Mouse (Mus musculus) limb, embryonic 12.5 days (tissue): ENCODE data around the gene Calr4. TPM values are rescaled to one million over a fixed set of nuclear protein-coding genes. Genes with fewer than 3 reads are reported as not detected.

Experiments
- ATAC-seq: fragments of 200-750 bp; cut with Nextera tagmentation; 2 replicates; pipeline ENCODE4 v1.8.0; 2017; ENCODE audit warnings: low read depth, moderate TSS enrichment; ENCODE audit not compliant: insufficient number of reproducible peaks, insufficient read depth, low FRiP score, low TSS enrichment
- H3K27ac ChIP-seq: fragments of 300-500 bp; sonication (generic); 2 replicates; pipeline ENCODE4 v1.5.1; 2016; ENCODE audit warnings: mild to moderate bottlenecking, moderate library complexity
- H3K27me3 ChIP-seq: fragments of 300-500 bp; sonication (generic); 2 replicates; pipeline ENCODE4 v1.6.1; 2016; ENCODE audit warnings: mild to moderate bottlenecking, moderate library complexity
- H3K36me3 ChIP-seq: fragments of 300-500 bp; sonication (generic); 2 replicates; pipeline ENCODE4 v1.6.1; 2016; ENCODE audit warnings: mild to moderate bottlenecking, moderate library complexity
- H3K4me1 ChIP-seq: fragments of 300-500 bp; sonication (generic); replicated peaks from 2 replicates; pipeline ENCODE4 v1.6.1; 2016
- H3K4me2 ChIP-seq: fragments of 300-500 bp; sonication (generic); 2 replicates; pipeline ENCODE4 v1.6.1; 2016; ENCODE audit warnings: mild to moderate bottlenecking, moderate library complexity
- H3K4me3 ChIP-seq: fragments of 300-500 bp; sonication (generic); replicated peaks from 2 replicates; pipeline ENCODE4 v1.5.1; 2016; ENCODE audit warnings: mild to moderate bottlenecking
- H3K9ac ChIP-seq: fragments of 300-500 bp; sonication (generic); replicated peaks from 2 replicates; pipeline ENCODE4 v1.6.1; 2016; ENCODE audit warnings: mild to moderate bottlenecking, moderate library complexity
- H3K9me3 ChIP-seq: fragments of 300-500 bp; sonication (generic); 2 replicates; pipeline ENCODE4 v1.6.1; 2016; ENCODE audit warnings: mild to moderate bottlenecking, moderate library complexity
- WGBS: fragments of 180-500 bp; shearing (Covaris S2); methylation state at CpG from one replicate; pipeline ENCODE4 v1.1.7; 2016; 5-methylcytosine and 5-hydroxymethylcytosine counted together
- polyA plus RNA-seq: library from polyadenylated mRNA; unstranded; fragments of >200 nt; fragmentation: Nextera tagmentation; extraction: Ambion mirVana; gene quantifications from 2 replicates; pipeline ENCODE4 v1.2.1, GENCODE M21; 2016

Calr4 gene
- polyA plus RNA-seq, 1 experiment from 2014 or later, result not detected

DNA sequence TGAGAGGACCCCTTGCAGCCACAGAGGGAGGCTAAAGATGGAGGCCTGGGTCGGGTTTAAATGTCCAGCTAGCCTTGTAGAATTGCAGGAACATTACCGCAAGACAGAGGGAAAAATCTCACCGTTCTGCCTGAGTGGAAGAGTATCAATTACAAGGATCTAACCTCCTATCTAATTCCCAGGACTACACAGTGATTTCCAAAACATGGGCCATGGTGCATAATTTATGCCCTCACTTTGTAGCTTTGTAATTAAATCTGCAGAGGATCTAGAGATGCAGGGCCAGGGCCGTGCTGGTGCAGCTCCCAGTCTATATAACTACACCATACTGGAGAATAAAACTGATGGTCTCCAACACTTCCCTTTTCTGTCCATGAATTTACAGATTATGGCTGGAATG, 23.4 kb upstream of the Calr4 start:
- Histone ChIP-seq H3K27ac (no peak overlapping the region), H3K4me3 (no peak overlapping the region), H3K27me3 (no peaks in the 10 kb centered on the region), H3K36me3 (no peaks in the 10 kb centered on the region), H3K4me1 (no peaks in the 10 kb centered on the region), H3K9ac (no peak overlapping the region), H3K4me2 (no peak overlapping the region), H3K9me3 (no peaks in the 10 kb centered on the region)
- 62% methylated on average over 4 of the region's 4 CpGs for WGBS
- no peak for ATAC-seq

GRCm38 (mm10) chr4:109213986-109214385, 20.3 kb upstream of the Calr4 start:
- Histone ChIP-seq H3K27me3 (no peaks in the 10 kb centered on the region), H3K36me3 (no peaks in the 10 kb centered on the region), H3K9me3 (no peaks in the 10 kb centered on the region), H3K27ac (no peak overlapping the region), H3K4me1 (no peaks in the 10 kb centered on the region), H3K4me2 (no peak overlapping the region), H3K4me3 (no peak overlapping the region), H3K9ac (no peak overlapping the region)
- whole genome bisulfite sequencing, result 72% methylated on average over 3 of the region's 3 CpGs
- no peak for ATAC-seq

DNA sequence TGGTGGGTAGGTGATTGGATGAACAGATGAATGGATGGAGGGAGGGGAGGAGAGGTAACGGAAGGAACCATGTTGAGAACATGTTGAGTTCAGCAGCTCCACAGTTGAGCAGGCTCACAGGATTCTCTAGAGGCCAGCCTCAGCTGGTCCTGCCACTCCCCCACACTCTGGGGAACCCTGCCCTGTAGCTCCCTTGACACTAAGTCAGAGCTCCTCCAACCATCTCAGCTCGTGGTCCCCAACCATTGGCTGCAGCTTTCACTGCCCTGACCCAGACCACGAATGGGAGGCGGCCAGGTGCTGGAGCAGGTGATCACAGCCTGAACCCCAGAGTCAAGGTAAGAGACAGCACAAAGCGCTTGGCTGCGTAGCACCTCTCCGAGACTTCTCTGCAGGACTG, 16.3 kb upstream of the Calr4 start:
- H3K36me3 ChIP-seq, result no peaks in the 10 kb centered on the region
- H3K27ac ChIP-seq, result no peak overlapping the region
- H3K4me2 ChIP-seq, result no peak overlapping the region
- H3K9me3 ChIP-seq, result no peaks in the 10 kb centered on the region
- no peak for ATAC-seq
- H3K9ac ChIP-seq, result no peak overlapping the region
- H3K4me3 ChIP-seq, result no peak overlapping the region
- no peaks in the 10 kb centered on the region; the same call in 1 of the 2 replicates for H3K4me1 ChIP-seq
- H3K27me3 ChIP-seq, result no peaks in the 10 kb centered on the region
- 72% methylated on average over 7 of the region's 7 CpGs for WGBS

- no peak overlapping the region for H3K9ac ChIP-seq
- no peaks in the 10 kb centered on the region for H3K36me3 ChIP-seq
- 61% methylated on average over 14 of the region's 14 CpGs for WGBS
- no peak overlapping the region for H3K4me2 ChIP-seq
- no peak overlapping the region for H3K27ac ChIP-seq
- H3K4me3 ChIP-seq, result no peak overlapping the region
- H3K27me3 ChIP-seq, result no peaks in the 10 kb centered on the region
- ATAC-seq, result no peak
- no peaks in the 10 kb centered on the region; the same call in none of the 2 replicates for H3K4me1 ChIP-seq
- H3K9me3 ChIP-seq, result no peaks in the 10 kb centered on the region
These were observed 13.8 kb upstream of the Calr4 start for GRCm38 (mm10) chr4:109220441-109220940.

GRCm38 (mm10) chr4:109222001-109222400, 12.3 kb upstream of the Calr4 start:
- Histone ChIP-seq H3K4me3 (no peak overlapping the region), H3K27ac (no peak overlapping the region), H3K36me3 (no peaks in the 10 kb centered on the region), H3K4me1 (no peaks in the 10 kb centered on the region; the same call in none of the 2 replicates), H3K9me3 (no peaks in the 10 kb centered on the region), H3K9ac (no peak overlapping the region), H3K4me2 (no peak overlapping the region), H3K27me3 (no peaks in the 10 kb centered on the region)
- 84% methylated on average over 3 of the region's 3 CpGs for WGBS
- no peak for ATAC-seq

GRCm38 (mm10) chr4:109224762-109225552, 9.3 kb upstream of the Calr4 start:
- no peak for ATAC-seq
- Histone ChIP-seq H3K4me2 (no peak overlapping the region), H3K36me3 (no peaks in the 10 kb centered on the region), H3K9me3 (no peaks in the 10 kb centered on the region), H3K27me3 (no peaks in the 10 kb centered on the region), H3K4me1 (no peaks in the 10 kb centered on the region; the same call in none of the 2 replicates), H3K27ac (no peak overlapping the region), H3K4me3 (no peak overlapping the region), H3K9ac (no peak overlapping the region)
- 75% methylated on average over 13 of the region's 13 CpGs for WGBS

- H3K4me3 ChIP-seq, result no peak overlapping the region
- no peaks in the 10 kb centered on the region for H3K9me3 ChIP-seq
- WGBS, result 75% methylated on average over 6 of the region's 6 CpGs
- H3K4me2 ChIP-seq, result no peak overlapping the region
- H3K9ac ChIP-seq, result no peak overlapping the region
- H3K4me1 ChIP-seq, result no peaks in the 10 kb centered on the region; the same call in 1 of the 2 replicates
- no peak overlapping the region for H3K27ac ChIP-seq
- H3K27me3 ChIP-seq, result no peaks in the 10 kb centered on the region
- H3K36me3 ChIP-seq, result no peaks in the 10 kb centered on the region
- ATAC-seq, result no peak
These were observed 8.7 kb upstream of the Calr4 start for GRCm38 (mm10) chr4:109225606-109226005.

- Histone ChIP-seq H3K4me1 (no peaks in the 10 kb centered on the region; the same call in 1 of the 2 replicates), H3K27ac (no peak overlapping the region), H3K4me3 (no peak overlapping the region), H3K9me3 (no peaks in the 10 kb centered on the region), H3K36me3 (no peaks in the 10 kb centered on the region), H3K27me3 (no peaks in the 10 kb centered on the region), H3K4me2 (no peak overlapping the region), H3K9ac (no peak overlapping the region)
- no peak for ATAC-seq
- 66% methylated on average over 5 of the region's 5 CpGs for WGBS
These were observed 8.2 kb upstream of the Calr4 start for GRCm38 (mm10) chr4:109226071-109226470.

DNA sequence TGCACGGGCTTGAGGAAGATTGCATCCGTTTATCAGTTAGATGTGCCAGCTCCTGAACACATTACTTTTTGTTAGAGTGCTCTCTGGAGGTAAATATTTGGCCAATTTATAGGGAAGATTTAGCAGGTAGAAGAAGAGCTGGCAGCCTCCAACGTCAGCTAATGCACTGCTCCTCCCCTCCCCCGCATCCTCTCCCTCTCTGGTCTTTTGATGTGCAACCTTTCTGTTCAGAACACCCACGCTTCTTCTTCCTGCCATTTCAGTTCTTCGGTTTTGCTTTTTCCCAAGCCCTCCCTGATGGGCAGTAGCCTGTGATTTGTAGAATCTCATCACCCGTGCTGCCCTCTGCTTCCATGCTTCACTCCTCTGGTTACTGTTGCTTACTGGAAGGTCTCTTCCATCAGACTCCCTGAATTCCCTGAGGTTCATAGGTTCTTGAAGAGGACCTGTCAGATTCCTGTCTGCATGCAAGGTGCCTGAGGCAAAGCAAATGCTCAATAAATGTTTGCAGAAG, 4.5 kb upstream of the Calr4 start:
- Histone ChIP-seq H3K4me3 (no peak overlapping the region), H3K27me3 (no peaks in the 10 kb centered on the region), H3K9ac (no peak overlapping the region), H3K4me2 (no peak overlapping the region), H3K36me3 (no peaks in the 10 kb centered on the region), H3K4me1 (no peaks in the 10 kb centered on the region), H3K9me3 (no peaks in the 10 kb centered on the region), H3K27ac (no peak overlapping the region)
- ATAC-seq, result no peak
- WGBS, result 51% methylated on average over 7 of the region's 7 CpGs

DNA sequence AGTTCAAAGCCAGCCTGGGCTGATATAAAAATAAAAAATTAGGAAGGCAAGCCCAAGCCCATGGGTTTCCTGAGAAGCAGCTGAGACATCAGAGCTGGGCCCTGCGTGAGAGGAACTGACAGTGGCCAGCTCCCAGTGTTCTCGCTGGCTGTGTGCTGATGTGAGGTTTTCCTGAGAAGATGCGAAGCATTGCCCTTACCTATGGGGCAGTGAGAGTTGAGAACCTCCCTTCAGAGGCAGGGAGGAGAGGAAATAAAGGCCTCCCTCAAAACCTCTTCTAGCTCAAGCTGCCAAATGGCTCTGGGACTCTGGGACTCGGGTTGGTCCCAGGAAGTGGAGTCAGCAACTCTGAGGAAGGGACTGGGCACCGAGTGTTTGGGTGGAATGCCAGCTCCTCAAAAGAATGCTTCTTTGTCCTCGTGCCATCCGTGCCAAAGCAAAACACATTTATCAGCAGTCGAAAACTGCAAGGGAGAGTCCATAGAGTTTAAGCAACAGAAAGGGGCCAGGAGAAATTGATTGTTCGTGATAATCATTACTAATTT, 593 bp downstream of the Calr4 start:
- H3K4me3 ChIP-seq, result no peak overlapping the region
- H3K27ac ChIP-seq, result no peak overlapping the region
- no peak for ATAC-seq
- 74% methylated on average over 9 of the region's 9 CpGs for WGBS
- no peaks in the 10 kb centered on the region for H3K27me3 ChIP-seq
- no peak overlapping the region for H3K4me2 ChIP-seq
- no peaks in the 10 kb centered on the region for H3K9me3 ChIP-seq
- H3K9ac ChIP-seq, result no peak overlapping the region
- H3K4me1 ChIP-seq, result peaks cover 8% of the 10 kb centered on the region; the same call in 1 of the 2 replicates
- no peaks in the 10 kb centered on the region for H3K36me3 ChIP-seq

DNA sequence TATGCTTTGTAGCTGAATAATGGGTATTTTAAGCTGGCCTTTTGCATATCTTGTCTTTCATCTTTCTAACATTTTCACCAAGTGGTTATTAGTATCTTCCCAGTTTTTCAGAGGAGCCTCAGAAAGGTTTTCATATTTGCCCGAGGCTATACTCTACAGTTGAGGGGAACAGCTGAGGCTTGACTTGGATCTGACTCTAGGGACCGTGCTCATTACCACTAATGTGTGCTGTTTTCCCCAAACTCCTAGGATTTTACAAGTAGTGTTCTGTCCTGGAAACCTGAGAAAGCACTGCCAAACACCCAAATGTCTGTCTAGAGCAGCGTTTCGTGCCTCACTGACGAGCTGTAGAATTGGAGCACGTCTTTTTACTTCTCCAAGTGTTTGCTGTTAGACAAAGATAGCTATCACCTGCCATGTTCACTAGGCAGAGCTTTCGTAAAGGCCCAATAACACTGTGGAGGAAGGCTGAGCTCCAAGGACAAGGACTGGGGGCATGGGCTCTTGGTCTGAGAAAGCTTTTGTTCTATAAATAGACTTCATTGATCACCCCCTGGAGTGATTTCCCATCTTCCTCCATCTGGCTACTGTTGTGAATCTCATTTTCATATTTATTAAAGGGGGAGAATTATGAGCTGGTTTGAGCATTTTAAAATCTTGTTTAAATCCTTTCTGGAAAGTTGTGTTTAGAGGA, 2.0 kb downstream of the Calr4 start:
- no peak for ATAC-seq
- Histone ChIP-seq H3K9ac (no peak overlapping the region), H3K27me3 (no peaks in the 10 kb centered on the region), H3K27ac (no peak overlapping the region), H3K36me3 (no peaks in the 10 kb centered on the region), H3K4me3 (no peak overlapping the region), H3K4me2 (no peak overlapping the region), H3K9me3 (no peaks in the 10 kb centered on the region), H3K4me1 (peaks cover 8% of the 10 kb centered on the region; the same call in 1 of the 2 replicates)
- 59% methylated on average over 7 of the region's 7 CpGs for WGBS
